Mouse (Mus musculus): Measurements from ENCODE around the gene Gm4969.

Gm4969 gene

GRCm38 (mm10) chr7:19067935-19068334 is 50.2 kb downstream of the Gm4969 start:
- DNase-seq = no peak

- DNase-seq = no peak
Measured at GRCm38 (mm10) chr7:19067063-19067462, 51.1 kb downstream of the Gm4969 start.

- DNase-seq = no peak
Measured at GRCm38 (mm10) chr7:19065896-19066295, 52.3 kb downstream of the Gm4969 start.

- DNase-seq = no peak
Measured at GRCm38 (mm10) chr7:19057405-19057804, 60.8 kb downstream of the Gm4969 start.

GRCm38 (mm10) chr7:19055108-19055507 is 63.1 kb downstream of the Gm4969 start:
- no peak for DNase-seq

- no peak for DNase-seq
Measured at GRCm38 (mm10) chr7:19054777-19055076, 63.4 kb downstream of the Gm4969 start.

GRCm38 (mm10) chr7:19054047-19054776 is 64.0 kb downstream of the Gm4969 start, which contains the start of gene Rsph6a:
TSS of gene Rsph6a (plus strand) at chr7:19054690.
- peak; percentile 73 for DNase-seq

GRCm38 (mm10) chr7:19053136-19053532 is 65.0 kb downstream of the Gm4969 start:
- no peak for DNase-seq

GRCm38 (mm10) chr7:19052345-19053135 is 65.6 kb downstream of the Gm4969 start:
- no peak for DNase-seq

GRCm38 (mm10) chr7:19051161-19051560 is 67.0 kb downstream of the Gm4969 start:
- no peak for DNase-seq

- no peak for DNase-seq
Measured at GRCm38 (mm10) chr7:19050172-19050571, 68.0 kb downstream of the Gm4969 start.

GRCm38 (mm10) chr7:19049252-19049651 is 68.9 kb downstream of the Gm4969 start:
- DNase-seq = no peak
